Mouse (Mus musculus) frontal cortex, postnatal 36 days (tissue): ENCODE measurements around the gene Tnfrsf13c.

ENCODE experiments used
- DNase-seq, 2 experiments: peaks; one replicate each; pipeline ENCODE4 v3.0.0; 2022; ENCODE audit warnings: low spot score in 2 of 2

Gene Tnfrsf13c

GRCm38 (mm10) chr15:82183596-82183995, 40.6 kb downstream of the Tnfrsf13c start:
- DNase-seq, result no peak

GRCm38 (mm10) chr15:82182311-82182710, 41.9 kb downstream of the Tnfrsf13c start:
- DNase-seq, result no peak

GRCm38 (mm10) chr15:82181131-82181530, 43.0 kb downstream of the Tnfrsf13c start:
- DNase-seq, result no peak

GRCm38 (mm10) chr15:82177743-82178290, 46.4 kb downstream of the Tnfrsf13c start:
- DNase-seq, result no peak

- DNase-seq, result no peak
These were observed 49.1 kb downstream of the Tnfrsf13c start for GRCm38 (mm10) chr15:82175091-82175490.

GRCm38 (mm10) chr15:82172648-82173047, 51.5 kb downstream of the Tnfrsf13c start:
- no peak for DNase-seq
